Mouse (Mus musculus): ENCODE data around the gene Nipa1. TPM values are rescaled to one million over a fixed set of nuclear protein-coding genes. Genes with fewer than 3 reads are reported as not detected.

Nipa1 gene
- total and polyA plus RNA-seq, 2 experiments, result 0.98 to 2.9 TPM

DNA sequence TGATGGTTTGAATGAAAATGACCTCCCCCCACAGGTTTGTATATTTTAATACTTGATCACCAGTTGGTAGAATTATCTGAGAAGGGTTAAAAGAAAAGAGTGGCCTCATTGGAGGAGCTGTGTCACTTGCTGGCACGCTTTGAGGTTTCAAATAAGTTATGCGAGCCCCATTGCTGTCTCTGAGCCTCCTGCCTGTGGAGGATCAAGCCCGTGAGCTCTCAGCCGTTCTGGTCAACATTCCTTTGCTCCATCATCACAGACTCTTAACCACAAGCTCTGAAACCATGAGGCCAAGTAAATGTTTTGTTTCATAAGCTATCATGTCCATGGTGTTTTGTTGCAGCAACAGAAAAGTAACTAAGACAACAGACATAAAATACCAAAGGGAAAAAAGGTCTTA, 35.0 kb downstream of the Nipa1 start:
- H3K27me3 ChIP-seq (ENCODE audit: control insufficient read depth, insufficient read depth, low read length), result no peaks in the 10 kb centered on the region
- H3K27ac ChIP-seq (replicated peaks; ENCODE audit: insufficient read depth, low read depth, low read length), result no peak overlapping the region
- TF ChIP-seq CTCF (IDR thresholded peaks at IDR 0.05; ENCODE audit: low read depth, low read length) (no peak), POLR2A (IDR thresholded peaks at IDR 0.05; ENCODE audit: extremely low read depth, insufficient read depth, low read length) (no peak)
- H3K4me1 ChIP-seq (ENCODE audit: control insufficient read depth, insufficient read depth, low read length), result no peaks in the 10 kb centered on the region
- WGBS, result 89% methylated on average over 4 of the region's 4 CpGs
- H3K9ac ChIP-seq (ENCODE audit: low read depth, low read length), result no peak overlapping the region
- no peaks in the 10 kb centered on the region; the same call in 1 of the 2 replicates for H3K79me2 ChIP-seq (ENCODE audit: control insufficient read depth, insufficient read depth, low read length)
- H3K36me3 ChIP-seq (ENCODE audit: control insufficient read depth, insufficient read depth, low read length), result no peaks in the 10 kb centered on the region
- DNase-seq (ENCODE audit: extremely low read depth, low read depth, low spot score), result no peak
- H3K4me3 ChIP-seq (ENCODE audit: insufficient read depth, low read depth, low read length), result no peak overlapping the region

DNA sequence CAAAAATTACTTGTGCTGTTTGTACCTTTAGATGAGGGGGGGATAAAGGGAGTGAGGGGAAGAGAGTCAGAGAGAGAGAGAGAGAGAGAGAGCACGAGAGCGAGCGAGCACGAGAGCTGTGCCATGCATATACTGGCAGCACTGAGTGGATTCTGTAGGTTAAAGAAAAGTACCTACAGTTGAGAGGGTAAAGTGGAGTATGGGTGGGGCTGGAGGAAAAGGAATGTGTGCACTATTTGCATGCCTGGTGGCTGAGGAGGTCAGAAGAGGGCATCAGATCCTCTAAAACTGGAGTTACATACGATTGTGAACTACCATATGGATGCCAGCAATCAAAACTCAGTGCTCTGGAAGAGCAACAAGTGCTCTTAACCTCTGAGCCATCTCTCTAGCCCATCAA, 36.6 kb downstream of the Nipa1 start:
- Histone ChIP-seq H3K36me3 (ENCODE audit: control insufficient read depth, insufficient read depth, low read length) (no peaks in the 10 kb centered on the region; the same call in 1 of the 2 replicates), H3K4me1 (ENCODE audit: control insufficient read depth, insufficient read depth, low read length) (no peaks in the 10 kb centered on the region), H3K79me2 (ENCODE audit: control insufficient read depth, insufficient read depth, low read length) (no peaks in the 10 kb centered on the region; the same call in 1 of the 2 replicates), H3K9ac (ENCODE audit: low read depth, low read length) (no peak overlapping the region), H3K27ac (replicated peaks; ENCODE audit: insufficient read depth, low read depth, low read length) (no peak overlapping the region), H3K27me3 (ENCODE audit: control insufficient read depth, insufficient read depth, low read length) (no peaks in the 10 kb centered on the region), H3K4me3 (ENCODE audit: insufficient read depth, low read depth, low read length) (no peak overlapping the region)
- DNase-seq (ENCODE audit: extremely low read depth, low read depth, low spot score), result no peak
- 94% methylated on average over 5 of the region's 5 CpGs for WGBS
- TF ChIP-seq POLR2A (IDR thresholded peaks at IDR 0.05; ENCODE audit: extremely low read depth, insufficient read depth, low read length) (no peak), CTCF (IDR thresholded peaks at IDR 0.05; ENCODE audit: low read depth, low read length) (no peak)

DNA sequence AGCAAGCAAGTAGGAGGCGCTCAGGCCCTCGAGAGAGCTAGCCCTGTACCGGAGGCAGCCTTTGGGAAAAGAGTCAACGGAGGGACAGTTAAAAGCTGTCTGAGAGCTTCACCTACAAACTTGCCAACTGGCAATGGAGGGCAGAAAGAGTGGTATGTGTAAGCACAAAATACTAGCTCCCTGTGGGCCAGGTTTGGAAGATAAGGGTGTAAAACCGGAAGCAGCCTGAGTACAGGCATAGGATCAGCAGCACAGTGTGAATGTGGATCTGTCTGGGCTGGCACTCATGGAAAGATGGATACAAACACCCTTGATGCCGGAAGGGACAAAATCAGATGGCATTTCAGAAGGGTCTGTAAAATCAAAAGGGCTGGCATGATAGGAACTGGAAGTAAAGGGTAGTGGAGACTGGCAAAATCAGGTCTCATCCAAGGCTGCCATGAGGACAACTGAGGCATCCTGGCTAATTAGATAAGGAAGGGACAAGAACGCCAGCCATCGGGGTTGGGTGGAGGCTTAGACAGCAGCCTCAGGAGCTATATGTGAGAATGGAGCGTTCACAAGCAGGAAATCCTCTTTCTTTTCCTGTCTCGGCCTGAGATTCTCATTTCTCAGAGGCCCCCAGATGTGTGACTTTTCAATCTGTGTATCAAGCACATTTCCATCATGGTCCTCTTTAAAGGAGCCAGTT, 37.6 kb downstream of the Nipa1 start:
- Histone ChIP-seq H3K4me3 (ENCODE audit: insufficient read depth, low read depth, low read length) (no peak overlapping the region), H3K79me2 (ENCODE audit: control insufficient read depth, insufficient read depth, low read length) (no peaks in the 10 kb centered on the region; the same call in 1 of the 2 replicates), H3K36me3 (ENCODE audit: control insufficient read depth, insufficient read depth, low read length) (no peaks in the 10 kb centered on the region; the same call in 1 of the 2 replicates), H3K27me3 (ENCODE audit: control insufficient read depth, insufficient read depth, low read length) (no peaks in the 10 kb centered on the region), H3K4me1 (ENCODE audit: control insufficient read depth, insufficient read depth, low read length) (no peaks in the 10 kb centered on the region), H3K27ac (replicated peaks; ENCODE audit: insufficient read depth, low read depth, low read length) (no peak overlapping the region), H3K9ac (ENCODE audit: low read depth, low read length) (no peak overlapping the region)
- TF ChIP-seq POLR2A (IDR thresholded peaks at IDR 0.05; ENCODE audit: extremely low read depth, insufficient read depth, low read length), result no peak
- no peak for TF ChIP-seq CTCF (IDR thresholded peaks at IDR 0.05; ENCODE audit: low read depth, low read length)
- WGBS, result 83% methylated on average over 10 of the region's 10 CpGs
- DNase-seq (ENCODE audit: extremely low read depth, low read depth, low spot score), result no peak

DNA sequence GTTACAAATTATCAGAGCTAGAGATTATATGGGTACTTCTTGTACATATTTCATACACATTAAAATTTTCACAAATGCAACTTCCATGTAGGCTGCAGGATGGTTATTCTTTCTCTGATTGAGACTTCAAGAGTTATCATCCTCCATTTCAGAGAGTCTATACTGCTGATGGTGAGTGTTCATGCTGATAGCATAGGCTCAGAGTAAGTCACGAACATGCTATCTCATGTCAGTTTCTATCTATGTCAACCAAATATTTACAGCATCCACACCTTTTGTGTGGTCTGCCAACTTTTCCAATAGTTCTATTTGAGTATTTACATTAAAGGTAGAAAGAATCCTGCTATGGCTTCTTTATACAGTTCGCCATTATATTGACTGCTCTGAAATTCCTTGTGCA, 38.2 kb downstream of the Nipa1 start:
- no peaks in the 10 kb centered on the region for H3K4me1 ChIP-seq (ENCODE audit: control insufficient read depth, insufficient read depth, low read length)
- no peak overlapping the region for H3K27ac ChIP-seq (replicated peaks; ENCODE audit: insufficient read depth, low read depth, low read length)
- no peaks in the 10 kb centered on the region for H3K27me3 ChIP-seq (ENCODE audit: control insufficient read depth, insufficient read depth, low read length)
- no peak for TF ChIP-seq POLR2A (IDR thresholded peaks at IDR 0.05; ENCODE audit: extremely low read depth, insufficient read depth, low read length)
- no peak for TF ChIP-seq CTCF (IDR thresholded peaks at IDR 0.05; ENCODE audit: low read depth, low read length)
- no peak overlapping the region for H3K9ac ChIP-seq (ENCODE audit: low read depth, low read length)
- H3K4me3 ChIP-seq (ENCODE audit: insufficient read depth, low read depth, low read length), result no peak overlapping the region
- DNase-seq (ENCODE audit: extremely low read depth, low read depth, low spot score), result no peak
- H3K36me3 ChIP-seq (ENCODE audit: control insufficient read depth, insufficient read depth, low read length), result no peaks in the 10 kb centered on the region; the same call in 1 of the 2 replicates
- 98% methylated on average over 2 of the region's 2 CpGs for WGBS
- H3K79me2 ChIP-seq (ENCODE audit: control insufficient read depth, insufficient read depth, low read length), result no peaks in the 10 kb centered on the region; the same call in 1 of the 2 replicates

DNA sequence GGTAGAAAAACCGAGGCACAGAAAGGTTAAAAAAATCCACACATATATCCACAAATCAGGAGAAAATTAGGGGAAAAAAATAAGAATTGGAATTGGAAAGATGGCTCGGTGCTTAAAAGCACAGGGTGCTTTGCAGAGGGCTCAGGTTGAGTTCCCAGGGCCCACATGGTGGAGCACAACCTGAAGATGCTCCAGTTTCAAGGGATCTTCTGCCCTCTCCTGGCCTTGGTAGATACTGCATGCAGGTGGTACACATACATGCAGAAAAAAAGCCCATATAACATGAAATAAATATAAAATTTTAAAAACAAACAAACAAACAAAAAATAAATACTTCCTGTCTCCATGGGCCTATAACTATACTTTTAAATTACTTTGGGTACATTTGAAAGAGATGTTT, 45.3 kb downstream of the Nipa1 start:
- Histone ChIP-seq H3K27ac (replicated peaks; ENCODE audit: insufficient read depth, low read depth, low read length) (no peak overlapping the region), H3K36me3 (ENCODE audit: control insufficient read depth, insufficient read depth, low read length) (no peaks in the 10 kb centered on the region; the same call in 1 of the 2 replicates), H3K4me1 (ENCODE audit: control insufficient read depth, insufficient read depth, low read length) (no peaks in the 10 kb centered on the region), H3K4me3 (ENCODE audit: insufficient read depth, low read depth, low read length) (no peak overlapping the region), H3K79me2 (ENCODE audit: control insufficient read depth, insufficient read depth, low read length) (no peaks in the 10 kb centered on the region), H3K9ac (ENCODE audit: low read depth, low read length) (no peak overlapping the region), H3K27me3 (ENCODE audit: control insufficient read depth, insufficient read depth, low read length) (no peaks in the 10 kb centered on the region)
- TF ChIP-seq CTCF (IDR thresholded peaks at IDR 0.05; ENCODE audit: low read depth, low read length), result peak; percentile 22; the same call in 1 of the 2 replicates
- no peak for TF ChIP-seq POLR2A (IDR thresholded peaks at IDR 0.05; ENCODE audit: extremely low read depth, insufficient read depth, low read length)
- no peak for DNase-seq (ENCODE audit: extremely low read depth, low read depth, low spot score)
- WGBS, result 94% methylated on average over 2 of the region's 2 CpGs

DNA sequence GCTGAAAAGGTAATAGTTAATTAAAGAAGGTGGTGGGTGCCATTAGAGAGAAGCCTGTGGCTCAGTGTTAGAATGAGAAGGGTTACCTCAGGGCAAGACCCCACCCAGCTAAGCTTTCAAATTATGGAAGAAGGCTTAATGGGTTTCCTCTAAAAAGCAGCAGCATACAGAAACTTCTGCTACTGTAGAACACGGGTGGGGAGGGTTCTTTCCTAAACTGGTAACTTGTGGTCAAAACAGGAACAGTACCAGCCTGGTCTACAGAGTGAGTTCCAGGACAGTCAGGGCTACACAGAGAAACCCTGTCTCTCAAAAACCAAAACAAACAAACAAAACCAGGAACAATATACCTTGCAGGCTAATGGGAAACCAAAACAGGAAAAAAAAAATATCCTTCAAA, 50.3 kb downstream of the Nipa1 start:
- WGBS, result 83% methylated on average over 1 of the region's 1 CpGs
- H3K4me1 ChIP-seq (ENCODE audit: control insufficient read depth, insufficient read depth, low read length), result peaks cover 4% of the 10 kb centered on the region; the same call in 1 of the 2 replicates
- no peak overlapping the region for H3K4me3 ChIP-seq (ENCODE audit: insufficient read depth, low read depth, low read length)
- no peak overlapping the region for H3K9ac ChIP-seq (ENCODE audit: low read depth, low read length)
- no peaks in the 10 kb centered on the region for H3K79me2 ChIP-seq (ENCODE audit: control insufficient read depth, insufficient read depth, low read length)
- no peak for DNase-seq (ENCODE audit: extremely low read depth, low read depth, low spot score)
- TF ChIP-seq CTCF (IDR thresholded peaks at IDR 0.05; ENCODE audit: low read depth, low read length), result no peak
- TF ChIP-seq POLR2A (IDR thresholded peaks at IDR 0.05; ENCODE audit: extremely low read depth, insufficient read depth, low read length), result no peak
- H3K27me3 ChIP-seq (ENCODE audit: control insufficient read depth, insufficient read depth, low read length), result no peaks in the 10 kb centered on the region
- H3K27ac ChIP-seq (replicated peaks; ENCODE audit: insufficient read depth, low read depth, low read length), result no peak overlapping the region
- H3K36me3 ChIP-seq (ENCODE audit: control insufficient read depth, insufficient read depth, low read length), result no peaks in the 10 kb centered on the region
